Mouse (Mus musculus) retina, postnatal 7 days (tissue): ENCODE measurements around the gene Slc4a1.

Source experiments
- DNase-seq: peaks from one replicate; pipeline ENCODE4 v3.0.0-alpha.2; 2012; ENCODE audit warnings: low read depth, low spot score

The Slc4a1 gene

DNA sequence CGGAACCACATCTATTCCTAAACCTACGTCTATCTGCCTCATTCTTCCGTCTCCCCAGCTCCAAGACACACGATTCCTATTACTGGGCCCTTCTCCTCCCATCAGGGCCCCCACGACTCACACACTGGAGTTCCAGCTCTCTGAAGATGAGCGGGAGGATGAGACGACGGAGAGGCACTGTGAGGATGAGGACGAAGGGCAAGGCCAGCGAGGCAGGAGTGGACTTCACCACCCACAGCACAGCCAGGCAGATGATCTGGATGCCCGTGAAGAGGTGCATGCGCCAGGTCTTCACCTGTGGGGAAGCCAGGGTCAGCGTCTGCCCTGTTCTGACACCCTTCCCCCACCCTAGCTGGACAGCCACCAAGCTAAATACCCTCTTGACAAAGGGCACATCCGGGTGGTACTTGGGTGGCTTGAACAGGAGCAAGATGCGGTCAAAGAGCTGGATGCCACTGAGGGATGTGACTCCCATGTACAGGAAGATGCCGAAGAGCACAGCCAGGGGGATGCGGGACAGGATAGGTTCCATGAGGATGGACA, 15.0 kb downstream of the Slc4a1 start:
- DNase-seq = no peak

DNA sequence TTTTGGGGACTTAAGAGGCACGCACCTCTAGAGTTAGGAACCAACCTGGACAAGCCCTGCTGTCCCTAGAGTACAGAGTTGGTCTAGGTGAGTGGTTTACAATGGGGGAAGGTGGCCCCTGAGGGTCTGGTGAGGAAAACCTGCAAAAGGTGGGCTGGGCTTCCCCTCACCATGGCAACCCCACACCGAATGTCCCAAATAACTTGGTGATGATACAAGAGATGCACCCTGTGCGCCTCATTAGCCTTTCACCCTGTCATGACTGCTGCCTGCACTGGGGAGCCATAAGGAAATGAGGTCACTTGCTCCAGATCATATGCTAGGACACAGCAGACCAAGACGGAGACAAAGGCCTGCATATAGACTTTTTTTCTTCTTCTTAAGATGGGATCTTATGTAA, 15.6 kb downstream of the Slc4a1 start:
- DNase-seq = no peak

DNA sequence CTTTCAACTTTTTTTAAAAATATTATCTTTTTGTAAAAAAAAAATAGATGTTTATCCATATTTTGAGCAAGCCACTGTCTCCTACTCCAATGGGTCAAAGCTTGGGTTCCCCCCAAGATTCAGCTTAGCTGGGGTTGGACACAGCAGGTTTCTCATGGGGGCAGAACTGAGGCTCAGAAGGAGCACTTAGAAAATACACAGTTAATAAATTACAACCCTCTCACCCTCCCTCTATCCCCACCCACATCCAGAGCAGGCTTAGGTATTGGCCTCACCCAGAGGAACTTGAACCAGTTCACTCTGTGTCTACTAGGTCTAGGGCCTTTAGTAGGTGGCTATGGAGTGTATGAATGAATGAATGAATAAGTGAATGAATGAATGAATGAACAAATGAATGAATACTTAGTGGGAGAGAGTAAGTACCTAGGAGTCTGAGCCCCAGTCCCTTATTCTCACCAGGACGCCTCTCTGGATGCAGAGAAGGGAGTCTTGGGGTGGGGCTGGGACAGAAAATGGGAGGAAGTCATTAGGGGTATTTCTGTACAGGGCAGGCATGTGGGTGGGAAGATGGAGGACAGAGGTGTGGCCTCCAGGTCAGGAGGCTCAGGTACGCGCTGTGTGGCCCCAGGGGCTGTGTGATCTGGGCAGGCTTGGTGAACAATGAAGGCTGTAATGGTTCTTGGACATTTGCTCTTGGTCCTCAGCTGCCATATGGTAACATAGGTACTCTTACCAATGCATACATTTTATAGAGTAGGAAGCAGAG, 16.6 kb downstream of the Slc4a1 start:
- DNase-seq = no peak

DNA sequence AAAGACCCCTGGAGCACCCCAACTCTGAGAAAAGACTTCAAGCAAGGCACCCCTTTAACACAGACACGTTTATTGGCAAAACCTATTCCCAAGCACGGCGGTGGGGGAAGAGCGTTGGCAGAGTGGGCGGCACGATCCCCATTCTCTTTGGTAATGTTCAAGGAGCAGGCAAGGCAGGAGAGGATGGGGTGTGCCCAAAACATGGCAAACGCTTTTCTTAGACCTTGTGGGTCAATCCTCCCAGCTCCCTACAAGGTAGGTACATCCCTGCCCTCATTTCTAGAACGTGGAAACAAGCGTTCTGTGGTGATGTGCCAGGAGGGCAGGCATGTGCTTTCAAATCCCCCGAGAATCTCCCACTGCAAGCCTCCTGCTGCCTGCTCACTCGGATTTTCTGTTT, 17.2 kb downstream of the Slc4a1 start:
- DNase-seq = no peak

DNA sequence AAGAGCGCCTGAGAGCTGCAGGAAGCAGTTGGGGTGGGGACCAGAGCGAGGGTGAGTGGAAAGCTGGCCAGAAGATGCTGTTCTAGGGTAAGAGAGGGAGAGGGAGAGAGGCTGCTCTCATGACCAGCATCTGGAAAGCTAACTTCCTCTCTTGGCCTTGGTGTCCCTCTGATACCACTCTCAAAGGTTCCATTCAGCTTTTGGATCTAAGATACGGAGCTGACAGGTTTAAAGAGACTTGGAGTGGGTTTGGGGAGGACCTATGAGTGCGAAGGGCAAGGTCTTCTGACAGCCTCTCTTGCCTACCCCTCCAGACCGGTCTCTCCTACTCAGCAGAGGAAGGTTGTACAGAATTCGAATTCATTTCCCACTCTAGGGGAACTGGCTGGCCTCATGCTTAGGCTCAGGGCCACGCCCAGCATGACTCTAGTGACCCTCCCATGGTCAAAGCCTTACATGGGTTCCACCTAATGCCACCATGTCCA, 17.9 kb downstream of the Slc4a1 start:
- DNase-seq = no peak

DNA sequence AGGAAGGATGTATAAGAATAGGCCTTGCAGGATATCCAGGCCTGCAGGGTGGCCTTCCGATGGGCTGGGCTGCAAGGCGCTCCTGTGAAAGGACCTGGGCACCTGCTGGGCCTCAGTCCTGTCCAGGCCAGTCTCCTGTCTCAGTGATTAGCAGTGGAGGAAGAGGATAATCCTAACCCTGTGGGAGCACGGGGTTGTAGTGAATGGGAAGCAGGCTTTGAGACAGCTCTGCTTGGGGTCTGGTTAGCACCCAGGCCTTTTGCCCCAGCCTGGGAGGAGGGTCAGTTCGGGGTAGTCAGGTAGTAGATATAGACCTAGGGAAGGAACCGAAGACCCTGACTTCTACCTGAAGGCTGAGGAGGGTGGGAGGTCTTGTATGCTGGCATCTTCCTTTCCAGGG, 18.3 kb downstream of the Slc4a1 start:
- DNase-seq = no peak

DNA sequence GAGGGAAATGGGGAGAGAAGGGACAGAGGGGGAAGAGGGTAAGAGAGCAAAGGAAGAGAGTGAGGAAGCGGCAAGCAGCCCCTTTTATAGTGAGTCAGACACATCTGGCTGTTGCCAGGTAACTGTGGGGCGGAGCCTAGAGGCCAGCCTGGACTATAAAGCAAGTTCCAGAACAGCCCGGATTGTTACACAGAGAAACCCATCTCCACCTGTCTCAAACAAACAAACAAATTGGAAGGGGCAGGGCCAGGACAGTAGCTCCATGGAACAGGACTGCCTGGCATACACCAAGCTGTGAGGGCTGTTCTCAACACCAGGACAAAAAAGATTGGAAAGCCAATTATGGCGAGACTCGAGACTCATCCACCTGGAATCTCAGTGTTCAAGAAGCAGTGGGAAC, 19.1 kb downstream of the Slc4a1 start:
- DNase-seq = no peak

DNA sequence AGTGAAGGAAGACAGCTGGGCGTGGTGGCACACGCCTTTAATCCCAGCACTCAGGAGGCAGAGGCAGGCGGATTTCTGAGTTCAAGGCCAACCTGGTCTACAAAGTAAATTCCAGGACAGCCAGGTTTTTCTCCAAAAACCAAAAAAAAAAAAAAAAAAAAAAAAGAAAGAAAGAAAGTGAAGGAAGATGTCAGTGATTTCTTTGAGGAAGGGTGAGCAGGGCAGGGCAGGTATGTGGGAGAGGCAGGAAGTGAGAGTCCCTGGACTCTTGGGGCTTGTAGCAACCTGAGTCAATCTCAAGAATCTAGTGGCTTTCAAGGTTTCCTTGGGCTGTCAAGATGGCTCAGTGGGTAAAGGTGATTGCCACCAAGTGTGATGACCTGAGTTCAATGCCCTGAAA, 21.5 kb downstream of the Slc4a1 start:
- DNase-seq = no peak

DNA sequence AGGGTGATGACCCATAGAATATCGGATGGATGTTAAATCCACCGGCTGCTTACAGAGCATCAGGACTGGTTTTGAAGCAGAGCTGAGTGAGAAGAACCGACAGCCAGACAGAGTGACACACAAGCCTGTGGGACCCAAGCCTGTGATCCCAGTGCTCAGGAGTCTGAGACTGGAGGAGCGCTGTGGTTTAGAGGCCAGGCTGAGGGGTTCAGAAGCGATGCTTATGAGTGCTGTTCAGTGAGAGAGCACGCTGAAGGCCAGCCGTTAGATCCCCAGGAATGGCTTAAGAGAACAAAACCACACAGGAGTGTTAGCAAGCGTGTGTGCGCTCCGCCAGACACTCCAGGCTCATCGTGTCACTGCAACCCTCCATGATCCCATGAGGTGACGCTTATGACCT, 23.3 kb downstream of the Slc4a1 start:
- no peak for DNase-seq

DNA sequence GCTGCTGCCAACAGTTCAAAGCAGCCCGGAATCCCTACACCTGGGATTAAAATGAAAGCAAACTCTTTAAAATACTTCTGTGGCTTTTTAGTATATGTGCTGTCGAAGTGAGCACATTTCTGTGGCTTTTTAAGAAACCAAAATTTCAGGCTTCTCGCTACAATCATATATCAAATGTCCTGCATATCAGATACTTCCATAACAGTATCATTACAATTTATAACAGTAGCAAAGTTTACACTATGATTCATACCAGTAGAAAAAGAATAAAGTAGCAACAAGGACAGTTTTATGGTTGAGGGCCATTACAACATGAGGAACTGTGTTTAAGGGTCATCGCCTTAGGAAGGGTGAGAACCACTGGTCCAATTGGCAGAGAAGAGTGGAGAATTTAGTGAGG, 24.9 kb downstream of the Slc4a1 start:
- no peak for DNase-seq

DNA sequence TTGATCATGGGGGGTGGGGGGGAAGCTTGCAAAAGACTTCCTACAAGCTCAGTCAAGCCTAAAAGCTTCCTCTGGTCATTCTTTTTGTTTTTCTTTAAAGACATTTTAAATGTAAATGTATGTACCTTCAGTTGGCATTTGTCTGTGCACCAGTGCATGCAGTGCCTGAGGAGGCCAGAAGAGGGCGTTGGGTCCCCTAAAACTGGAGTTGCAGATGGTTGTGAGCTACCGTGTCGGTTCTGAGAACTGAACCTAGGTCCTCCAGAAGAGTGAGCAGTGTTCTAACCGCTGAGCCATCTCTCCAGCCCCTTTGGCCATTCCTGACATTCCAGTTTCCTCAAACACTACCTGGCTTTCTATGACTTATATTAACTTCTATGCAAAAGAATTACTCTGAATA, 26.4 kb downstream of the Slc4a1 start:
- DNase-seq = no peak

DNA sequence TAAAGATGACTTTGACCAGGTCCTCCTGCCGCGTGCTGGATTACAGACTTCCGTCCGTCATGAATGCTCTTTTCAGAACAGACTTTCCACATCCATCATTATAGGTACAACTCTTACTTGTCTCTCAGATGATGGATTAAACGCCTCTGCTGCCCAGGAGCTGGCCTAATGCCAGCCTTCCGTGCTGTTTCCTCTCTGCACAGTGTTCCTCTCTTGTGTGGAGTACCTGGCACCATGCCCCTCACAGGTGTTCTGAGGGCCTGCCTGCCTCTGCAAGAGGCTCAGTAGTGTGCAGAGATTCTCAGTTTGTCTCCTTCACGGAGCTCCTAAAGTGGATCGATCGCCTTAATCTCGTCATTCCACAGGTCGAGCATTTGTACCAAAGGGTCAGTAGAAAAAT, 26.8 kb downstream of the Slc4a1 start:
- DNase-seq = no peak

DNA sequence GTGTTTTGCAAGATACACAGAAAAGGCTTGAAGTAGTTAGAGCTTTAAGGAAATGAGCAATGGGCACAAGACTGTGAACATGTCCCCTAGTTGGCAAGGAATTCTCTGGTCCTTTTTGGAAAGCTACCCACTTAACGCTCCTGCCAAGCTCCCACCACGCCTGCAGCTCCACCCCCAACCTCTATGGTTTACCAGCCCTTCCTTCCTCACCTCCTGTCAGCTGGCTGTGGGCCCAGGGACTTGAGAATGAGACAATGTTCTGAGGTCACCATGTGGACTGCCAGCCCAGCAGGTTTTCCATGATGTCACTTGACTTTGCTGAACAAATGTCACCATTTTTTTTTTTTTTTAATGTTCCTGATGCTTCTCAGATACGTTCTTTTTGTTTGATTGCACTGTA, 27.4 kb downstream of the Slc4a1 start:
- no peak for DNase-seq

DNA sequence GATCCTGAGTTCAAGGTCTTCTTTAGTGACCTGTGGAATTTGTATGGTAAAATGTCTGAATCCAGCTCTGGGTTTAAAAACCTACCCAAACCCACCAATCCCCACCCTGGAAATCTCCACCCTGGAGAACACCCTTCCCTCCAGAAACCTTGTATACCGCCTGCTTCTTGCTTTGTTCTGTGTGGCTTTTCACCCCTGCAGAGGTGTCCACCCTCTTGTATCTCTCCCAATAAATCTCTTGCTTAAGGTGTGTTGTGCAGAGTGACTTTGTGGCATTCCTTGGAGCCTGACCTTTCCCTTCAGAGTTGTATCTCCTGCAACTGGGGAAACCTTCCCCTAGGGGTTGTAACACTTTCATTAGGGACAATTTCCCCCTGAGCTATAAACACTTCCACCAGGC, 28.1 kb downstream of the Slc4a1 start:
- DNase-seq = no peak

DNA sequence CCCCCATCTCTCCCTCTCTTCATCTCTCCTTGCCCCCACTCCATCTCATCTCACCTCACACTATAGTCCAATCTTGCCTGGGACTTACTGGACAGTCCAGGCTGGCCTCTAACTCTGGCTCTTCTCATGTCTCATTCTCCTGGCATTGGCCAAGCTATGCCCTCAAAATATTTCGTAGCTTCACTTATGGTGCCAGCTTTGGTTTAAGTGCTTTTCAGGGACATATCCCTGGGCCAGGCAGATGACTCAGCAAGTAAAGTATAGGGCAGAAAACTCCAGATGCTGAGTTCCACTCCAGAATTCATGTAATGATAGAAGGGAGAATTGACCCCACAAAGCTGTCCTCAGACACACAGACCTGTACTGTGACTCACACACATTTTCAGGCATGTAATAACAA, 29.8 kb downstream of the Slc4a1 start:
- DNase-seq = no peak

DNA sequence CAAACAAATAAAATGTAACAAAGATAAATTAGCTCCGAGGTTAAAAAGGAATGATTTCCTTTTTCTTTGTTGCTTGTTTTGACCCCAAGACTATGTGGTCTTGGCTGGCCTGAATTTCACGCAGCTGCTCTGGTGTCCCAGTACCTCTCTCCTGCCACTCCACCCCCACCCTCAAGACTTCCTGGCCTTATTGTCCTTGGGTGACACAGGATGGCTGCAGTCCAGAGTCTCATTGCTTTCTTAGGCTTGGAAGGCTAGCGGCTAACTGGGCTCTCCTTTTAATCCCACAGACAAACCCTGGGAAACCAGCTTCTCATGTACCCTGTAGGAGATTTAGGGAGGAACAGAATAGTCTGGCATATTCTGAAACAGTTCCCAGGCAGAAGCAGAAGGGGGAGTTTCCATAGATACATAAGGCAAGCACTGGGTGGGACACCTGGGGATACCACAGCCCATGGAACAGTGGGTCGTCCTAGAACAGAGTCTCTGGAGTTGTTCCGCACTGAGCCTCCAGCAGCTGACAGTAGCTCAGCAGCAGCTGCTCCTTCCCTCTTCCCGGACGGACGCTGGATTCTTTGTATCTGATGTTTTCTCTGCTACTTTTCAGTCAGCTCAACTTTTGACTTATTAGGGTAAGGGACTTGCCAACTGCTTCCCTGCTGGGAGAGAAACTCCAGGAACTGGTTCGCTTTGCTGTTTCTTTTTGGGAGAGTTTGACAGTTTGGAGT, 30.9 kb downstream of the Slc4a1 start:
- no peak for DNase-seq

DNA sequence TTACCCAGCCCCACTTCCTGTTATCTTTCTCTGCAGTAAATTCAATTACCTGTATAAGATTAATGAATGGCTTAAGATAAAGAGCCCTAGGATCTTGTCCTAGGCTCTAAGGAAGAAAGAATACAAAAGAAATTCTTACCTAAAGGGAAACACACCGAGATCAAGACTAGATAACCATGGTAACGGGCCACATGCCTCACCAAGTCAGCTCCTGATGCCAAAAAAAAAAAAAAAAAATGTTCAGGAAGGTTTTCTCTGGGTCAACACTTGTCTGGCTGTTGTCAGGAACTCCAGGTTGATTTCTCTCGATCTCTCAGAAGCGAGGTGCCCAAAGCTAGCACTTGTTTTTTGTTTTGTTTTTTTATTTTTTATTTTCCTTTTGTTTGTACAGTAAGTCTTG, 32.0 kb downstream of the Slc4a1 start:
- DNase-seq = no peak

DNA sequence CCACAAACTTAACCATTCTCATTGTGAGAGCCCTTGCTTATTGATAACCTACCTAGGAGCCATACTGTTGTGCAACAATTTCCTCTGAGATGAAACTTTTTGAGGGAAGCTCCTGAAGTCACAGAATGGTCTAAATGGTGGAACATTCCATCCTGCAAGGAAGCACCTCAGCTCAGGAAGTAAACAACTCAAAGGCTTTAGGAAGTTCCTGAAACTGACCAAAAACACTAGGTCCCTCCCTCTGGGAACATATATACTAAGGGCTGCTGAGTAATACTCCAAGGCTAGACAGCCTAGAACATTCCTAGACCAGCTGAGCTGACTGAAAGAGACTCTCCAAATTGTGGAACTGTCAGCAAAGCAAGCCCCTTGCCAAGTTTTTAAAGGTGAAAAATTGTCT, 32.9 kb downstream of the Slc4a1 start:
- DNase-seq = no peak

DNA sequence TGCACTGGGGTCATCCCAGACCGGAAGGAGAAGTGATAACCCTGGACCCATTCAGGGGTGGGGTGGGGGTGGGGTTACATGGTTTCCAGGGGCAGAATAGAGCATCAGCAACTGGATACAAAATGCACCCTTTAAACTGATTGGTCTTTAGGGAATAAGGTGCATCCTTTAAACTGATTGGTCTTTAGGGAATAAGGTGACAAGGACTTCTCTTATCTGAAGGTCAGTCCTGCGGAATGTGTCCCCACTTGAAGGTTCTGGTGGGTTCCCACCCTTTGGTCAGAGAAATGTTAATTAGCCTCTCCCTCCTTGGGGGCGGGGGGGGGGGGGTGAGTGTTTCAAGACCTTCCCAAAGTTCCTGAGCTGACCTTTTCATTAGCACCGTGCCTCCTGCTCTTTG, 34.2 kb downstream of the Slc4a1 start:
- DNase-seq = no peak

DNA sequence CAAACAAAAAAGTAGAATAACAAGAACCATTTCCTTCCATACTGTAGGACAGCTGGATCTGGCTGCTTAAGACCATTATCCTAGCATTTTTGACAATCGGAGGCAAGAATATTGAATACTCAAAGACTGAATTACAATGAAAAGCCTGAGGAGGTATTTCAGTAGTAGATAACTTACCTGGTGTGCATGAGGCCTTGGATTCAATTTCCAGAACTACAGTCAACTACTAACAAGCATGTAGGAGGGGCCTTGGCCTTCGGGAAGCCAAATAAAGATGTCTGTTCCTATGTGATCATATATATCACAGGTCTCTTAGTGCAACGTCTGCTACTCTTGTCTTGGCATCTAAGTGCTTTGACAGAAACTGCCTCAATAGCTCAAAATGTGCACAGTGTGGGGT, 36.0 kb downstream of the Slc4a1 start:
- DNase-seq = no peak

DNA sequence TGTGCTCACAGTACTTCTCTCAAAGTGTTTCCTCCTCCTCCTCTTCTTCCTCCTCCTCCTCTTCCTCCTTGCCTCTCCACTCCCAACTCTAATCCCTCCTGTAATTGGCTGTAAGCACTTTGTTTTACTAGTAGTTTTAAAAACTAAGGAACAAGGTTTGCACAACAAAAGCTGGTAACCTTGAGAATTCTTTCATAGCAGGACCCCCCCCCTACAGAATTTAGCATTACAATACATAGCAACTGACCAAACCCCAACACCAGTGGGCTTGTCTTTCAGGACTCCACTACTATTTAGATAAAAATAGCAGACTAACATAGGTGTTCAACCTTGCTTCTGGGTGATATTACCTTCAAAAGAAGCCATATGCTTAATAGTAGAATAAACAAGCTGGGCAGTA, 36.5 kb downstream of the Slc4a1 start:
- DNase-seq = no peak

DNA sequence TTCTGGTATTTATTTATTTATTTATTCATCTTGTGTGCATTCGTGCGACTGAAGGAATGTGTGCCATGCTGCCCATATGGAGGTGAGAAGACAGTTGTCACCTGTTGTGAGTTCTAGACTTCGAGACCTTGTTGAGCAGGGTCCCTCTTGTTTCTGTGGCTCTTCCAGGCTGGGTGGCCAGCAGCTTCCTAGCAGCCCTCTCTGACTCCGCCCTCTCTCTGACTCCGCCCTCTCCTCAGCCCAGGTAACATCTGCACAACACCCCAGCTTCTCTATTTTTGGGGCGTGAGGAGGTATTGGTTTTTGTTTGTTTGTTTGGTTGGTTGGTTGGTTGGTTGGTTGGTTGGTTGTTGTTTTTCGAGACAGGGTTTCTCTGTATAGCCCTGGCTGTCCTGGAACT, 38.2 kb downstream of the Slc4a1 start:
- DNase-seq = no peak

DNA sequence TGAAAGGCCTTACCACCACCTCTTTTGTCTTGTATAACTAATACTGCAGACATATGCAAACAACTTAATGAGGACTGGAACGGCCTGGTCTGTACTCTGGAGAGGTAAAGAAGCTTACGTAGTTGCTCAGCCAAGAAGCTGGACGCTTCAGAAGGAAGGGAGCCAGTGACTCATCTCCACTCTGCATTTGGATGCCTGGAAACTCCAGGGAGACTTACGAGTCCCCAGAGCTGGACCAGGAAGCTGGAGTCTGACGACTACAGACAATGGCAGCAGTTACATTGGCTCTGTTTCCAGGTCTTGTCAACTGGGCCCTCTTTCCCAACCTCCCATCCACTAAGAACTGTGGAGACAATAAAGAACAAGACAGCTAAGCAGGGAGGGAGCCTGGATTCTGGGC, 38.8 kb downstream of the Slc4a1 start:
- DNase-seq = no peak
